Mouse (Mus musculus) C3H10T1/2 (cell line): Measurements from ENCODE around the gene Chn1. TPM values are rescaled to one million over a fixed set of nuclear protein-coding genes. Genes with fewer than 3 reads are reported as not detected.

Experiments
- polyA plus RNA-seq, 2 experiments: library from polyadenylated mRNA; unstranded; fragments of >200 nt; fragmentation: generic; extraction: Trizol; gene quantifications; one replicate each; pipeline ENCODE4 v1.2.1; 2012; ENCODE audit warnings: missing spikeins in 2 of 2

The Chn1 gene
- 1 to 10 TPM in 1 of 2 experiments, under 1 TPM in 1; 0.64 to 1.5 TPM for polyA plus RNA-seq

GRCm38 (mm10) chr2:73774786-73775682 is at the start of gene Chn1:
Chn1 (minus strand) TSS chr2:73775346.

GRCm38 (mm10) chr2:73580166-73580565 is 195.0 kb downstream of the Chn1 start, which contains the start of gene Chrna1:
Chrna1 (minus strand) TSS chr2:73580338.

Other genes with a start within 250 kb of the Chn1 start
- gene Wipf1, start 245.6 kb downstream of the Chn1 start, polyA plus RNA-seq = 1 to 10 TPM; 1.9 to 8.0 TPM
- under 1 TPM; 0.01 to 0.11 TPM for gene Chrna1, start 195.0 kb downstream of the Chn1 start, polyA plus RNA-seq
- gene Atf2, start 117.3 kb upstream of the Chn1 start, polyA plus RNA-seq = 1 to 10 TPM in 1 of 2 experiments, under 1 TPM in 1; 0.77 to 6.3 TPM
- gene Atp5g3, start 136.0 kb upstream of the Chn1 start, polyA plus RNA-seq = 1,000 to 10,000 TPM in 1 of 2 experiments, 100 to 1,000 TPM in 1; 933 to 1,174 TPM